Mouse (Mus musculus) natural killer cell, adult 2 months (primary cell): ENCODE data around the gene Dna2.
"Not testable (repeated sequence)": the region's sequence is repeated elsewhere in the genome, so short reads cannot be mapped to it uniquely, and the experiment has no call there.

Source experiments
- DNase-seq, 2 experiments: peaks; one replicate each; pipeline ENCODE4 v3.0.0; 2022; ENCODE audit warnings: low spot score in 2 of 2

Dna2 gene

GRCm38 (mm10) chr10:62946738-62947471 is at the start of gene Dna2:
Dna2 (plus strand) TSS chr10:62947026.
- peak; percentile 44 to 58 for DNase-seq

DNA sequence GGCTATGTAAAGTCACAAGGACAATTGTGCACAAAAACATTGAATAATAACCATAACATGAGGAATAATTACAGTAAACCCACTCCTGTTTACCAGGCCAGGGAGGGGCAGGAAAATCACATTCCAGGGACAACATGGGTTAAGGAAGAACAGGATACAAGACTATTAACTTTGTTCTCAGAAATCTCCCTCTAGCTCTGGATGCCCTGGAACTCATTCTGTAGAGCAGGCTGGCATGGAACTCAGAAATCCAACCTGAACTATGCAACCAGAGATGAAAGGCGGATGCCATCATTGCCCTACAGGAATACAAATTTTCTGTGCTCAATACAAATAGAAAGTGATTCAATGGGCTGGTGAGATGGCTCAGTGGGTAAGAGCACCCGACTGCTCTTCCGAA is 49.4 kb upstream of the Dna2 start:
- no peak for DNase-seq

DNA sequence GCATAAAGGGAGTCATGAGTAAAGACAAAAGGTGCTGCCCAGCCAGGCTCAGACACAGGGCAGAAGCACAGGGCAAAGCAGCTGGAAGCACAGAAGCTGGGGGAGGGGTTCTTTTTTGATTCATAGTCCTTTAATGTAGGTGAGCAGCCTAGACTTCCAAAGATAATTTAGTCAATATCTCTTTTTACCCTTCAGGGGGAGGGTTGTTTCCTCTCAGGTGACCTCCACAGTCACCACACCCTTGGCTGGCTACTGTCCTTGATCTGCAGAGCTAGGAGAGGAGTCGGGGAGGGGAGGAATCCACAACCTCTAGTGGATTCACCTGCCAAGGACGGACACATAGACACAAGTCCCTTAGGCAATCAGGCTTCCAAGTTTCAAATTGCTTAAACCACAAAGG is 48.8 kb upstream of the Dna2 start:
- no peak for DNase-seq

DNA sequence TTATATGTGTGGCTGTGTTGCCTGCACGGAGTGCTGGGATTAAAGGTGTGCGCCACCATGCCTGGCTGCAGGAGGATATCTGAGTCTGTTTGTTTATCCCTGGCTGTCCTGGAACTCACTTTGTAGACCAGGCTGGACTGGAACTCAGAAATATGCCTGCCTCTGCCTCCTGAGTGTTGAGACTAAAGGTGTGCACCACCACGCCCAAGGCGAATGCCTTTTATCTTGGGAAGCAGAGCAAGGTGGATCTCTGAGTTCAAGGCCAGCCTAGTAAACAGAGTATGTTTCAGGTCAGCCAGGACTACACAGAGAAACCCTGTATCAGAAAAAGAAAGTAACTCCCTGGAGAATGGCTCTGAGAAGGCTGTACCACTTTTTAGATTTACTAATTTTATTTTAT is 46.7 kb upstream of the Dna2 start:
- DNase-seq = no peak

DNA sequence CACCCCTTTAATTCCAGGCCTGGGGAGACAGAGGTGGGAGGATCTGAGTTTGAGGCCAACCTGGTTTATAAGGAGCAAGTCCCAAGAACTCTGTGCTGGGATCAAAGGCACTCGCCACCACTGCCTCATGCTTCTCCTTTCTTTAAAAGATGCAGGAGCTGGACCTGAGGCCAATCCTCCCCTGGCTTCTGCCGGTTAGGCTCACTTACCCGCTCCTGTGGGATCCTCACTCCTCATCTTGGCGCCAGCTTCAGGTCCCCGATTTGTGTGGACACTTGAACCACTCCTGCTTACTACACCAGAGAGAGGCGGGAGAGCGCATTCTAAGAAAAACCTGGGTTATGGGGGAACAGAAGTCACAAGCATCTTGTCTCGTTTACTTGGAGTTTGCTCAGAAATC is 45.0 kb upstream of the Dna2 start:
- no peak for DNase-seq

GRCm38 (mm10) chr10:62902829-62903228 is 44.0 kb upstream of the Dna2 start:
- DNase-seq = no peak

- no peak for DNase-seq
Measured at GRCm38 (mm10) chr10:62906336-62906735, 40.5 kb upstream of the Dna2 start.

DNA sequence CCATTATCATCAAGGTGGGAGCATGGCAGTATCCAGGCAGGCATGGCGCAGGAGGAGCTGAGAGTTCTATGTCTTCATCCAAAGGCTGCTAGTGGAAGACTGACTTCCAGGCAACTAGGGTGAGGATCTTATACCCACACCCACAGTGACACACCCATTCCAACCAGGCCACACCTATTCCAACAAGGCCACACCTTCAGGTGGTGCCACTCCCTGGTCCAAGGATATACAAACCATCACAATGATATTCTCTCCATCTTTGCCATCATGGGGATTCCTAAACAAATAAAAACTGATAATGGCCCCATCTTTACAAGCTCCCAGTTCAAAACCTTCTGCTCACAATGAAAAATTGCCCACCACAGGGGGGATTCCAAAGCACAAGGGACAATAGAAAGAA is 37.9 kb upstream of the Dna2 start, which contains the start of gene Tet1:
Gene Tet1, minus strand, starts transcription at position 101 of the 400 bp plus-strand sequence.
- not testable (repeated sequence) for DNase-seq

GRCm38 (mm10) chr10:62911120-62911519 is 35.7 kb upstream of the Dna2 start:
- no peak for DNase-seq

DNA sequence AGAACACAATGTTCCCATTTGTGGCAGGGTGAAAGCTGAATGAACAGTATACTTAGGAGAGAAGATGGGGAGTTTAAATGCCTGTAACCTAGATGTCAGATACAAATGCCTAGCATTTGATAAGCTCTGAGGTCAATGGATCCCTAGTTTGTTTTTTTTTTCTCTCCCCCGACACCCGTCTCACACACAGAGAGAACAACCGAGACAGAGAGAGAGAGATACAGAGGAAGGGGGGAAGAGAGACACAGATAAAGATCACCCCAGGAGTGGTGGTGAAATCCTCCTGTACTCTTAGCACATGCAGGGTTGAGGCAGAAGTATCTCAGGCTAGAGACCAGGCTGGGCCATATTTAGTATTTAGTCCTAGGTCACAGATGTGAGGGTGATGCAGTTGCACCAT is 27.8 kb upstream of the Dna2 start:
- DNase-seq = no peak

DNA sequence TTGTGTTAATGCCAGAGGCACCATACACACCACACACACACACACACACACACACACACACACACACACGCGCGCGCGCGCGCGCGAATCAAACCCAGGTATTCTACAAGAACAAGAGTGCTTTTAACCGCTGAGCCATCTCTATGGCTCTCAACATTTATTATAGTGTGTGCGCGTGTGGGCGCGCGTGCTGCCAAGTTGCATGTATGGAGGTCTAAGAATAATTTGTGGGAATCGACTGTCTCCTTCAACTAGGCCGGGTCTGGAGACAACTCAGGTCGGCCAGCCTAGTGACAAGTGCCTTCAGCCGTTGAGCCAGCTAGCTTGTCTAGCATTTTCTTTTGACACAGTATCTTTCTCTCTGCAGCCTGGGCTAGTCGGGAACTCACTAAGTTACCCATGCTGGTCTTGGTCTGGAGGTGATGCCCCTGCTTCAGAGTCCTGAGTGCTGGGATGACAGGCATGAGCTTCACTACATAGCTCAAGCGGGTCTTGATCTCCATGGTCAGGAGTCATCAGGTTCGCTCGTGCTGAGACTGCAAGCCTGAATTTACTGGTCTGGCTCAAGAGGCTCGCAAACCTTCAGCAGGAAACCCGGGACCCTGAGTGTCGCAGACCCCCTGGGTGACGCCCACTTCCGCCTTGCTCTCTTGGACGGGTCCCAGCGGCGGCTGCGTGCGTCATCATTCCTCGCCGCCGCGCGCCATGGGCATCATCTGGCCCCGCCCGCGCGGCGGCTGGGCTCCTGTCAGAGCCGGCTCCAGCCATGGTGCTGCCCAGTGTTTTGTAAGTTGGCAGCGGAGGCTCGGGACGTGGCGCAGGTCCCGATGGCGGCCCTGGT is 26.7 kb upstream of the Dna2 start, which contains the start of gene Slc25a16:
Gene Slc25a16, plus strand, starts transcription at position 709 of the 841 bp plus-strand sequence.
- peak; percentile 83 to 88 for DNase-seq

DNA sequence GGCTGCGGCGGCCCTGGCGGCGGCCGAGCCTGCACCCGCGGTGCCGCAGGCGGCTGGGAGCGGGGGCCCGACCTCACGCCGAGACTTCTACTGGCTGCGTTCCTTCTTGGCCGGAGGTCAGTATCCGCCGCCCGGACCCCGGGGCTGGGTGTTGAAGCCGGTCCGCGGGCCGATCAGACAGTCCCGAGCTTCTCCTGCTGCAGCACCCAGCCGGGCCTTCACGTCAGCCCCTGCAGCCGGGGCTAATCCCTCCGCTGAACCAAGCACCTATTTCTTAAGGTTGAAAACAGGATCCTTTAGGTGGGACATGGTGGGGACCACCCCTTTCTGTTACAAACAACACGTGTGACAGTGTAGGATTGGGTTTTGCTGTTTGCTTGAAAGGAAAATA is 26.1 kb upstream of the Dna2 start:
- no peak for DNase-seq

- no peak for DNase-seq
Measured at GRCm38 (mm10) chr10:62924096-62924635, 22.7 kb upstream of the Dna2 start.

DNA sequence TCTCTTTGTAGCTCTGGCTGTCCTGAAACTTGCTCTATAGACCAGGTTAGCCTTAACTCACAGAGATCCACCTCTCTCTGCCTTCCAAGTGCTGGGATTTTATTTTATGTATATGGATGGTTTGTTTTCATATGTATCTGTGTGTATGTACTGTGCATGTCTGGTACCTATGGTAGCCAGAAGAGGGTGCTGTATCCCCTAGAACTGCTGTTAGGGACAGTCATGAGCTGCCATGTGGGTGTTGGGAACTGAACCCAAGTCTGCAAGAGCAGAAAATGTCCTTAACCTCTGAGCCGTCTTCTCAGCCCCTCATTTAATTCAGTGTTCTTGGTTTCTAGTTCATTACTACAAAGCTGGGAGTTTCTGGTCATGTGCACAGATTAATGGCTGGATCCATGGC is 14.4 kb upstream of the Dna2 start:
- no peak for DNase-seq

- no peak for DNase-seq
Measured at GRCm38 (mm10) chr10:62944975-62945580, 1.7 kb upstream of the Dna2 start.

- DNase-seq = peak in 1 of 2 experiments; percentile 12
Measured at GRCm38 (mm10) chr10:62948551-62948950, 1.7 kb downstream of the Dna2 start.

DNA sequence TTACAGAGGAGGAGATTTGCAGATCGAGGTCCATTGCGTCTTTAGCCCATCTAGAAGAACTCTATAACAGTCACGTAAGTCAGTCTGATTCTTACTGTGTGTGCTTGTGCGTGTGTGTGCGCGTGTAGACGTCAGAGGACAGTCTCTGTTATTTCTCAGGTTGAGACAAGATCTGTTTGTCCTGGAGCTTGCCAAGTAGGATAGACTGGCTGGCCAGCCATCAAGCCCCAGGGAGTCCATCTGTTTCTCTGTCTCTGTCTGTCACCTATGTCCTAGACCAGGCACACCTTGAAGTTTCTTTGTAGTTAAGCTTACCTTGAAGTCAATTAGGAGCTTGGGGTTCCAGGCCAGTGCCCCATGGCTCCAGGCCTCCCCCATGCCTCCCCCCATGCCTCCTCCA is 17.1 kb downstream of the Dna2 start:
- no peak for DNase-seq

- no peak for DNase-seq
Measured at GRCm38 (mm10) chr10:62965796-62966195, 19.0 kb downstream of the Dna2 start.

DNA sequence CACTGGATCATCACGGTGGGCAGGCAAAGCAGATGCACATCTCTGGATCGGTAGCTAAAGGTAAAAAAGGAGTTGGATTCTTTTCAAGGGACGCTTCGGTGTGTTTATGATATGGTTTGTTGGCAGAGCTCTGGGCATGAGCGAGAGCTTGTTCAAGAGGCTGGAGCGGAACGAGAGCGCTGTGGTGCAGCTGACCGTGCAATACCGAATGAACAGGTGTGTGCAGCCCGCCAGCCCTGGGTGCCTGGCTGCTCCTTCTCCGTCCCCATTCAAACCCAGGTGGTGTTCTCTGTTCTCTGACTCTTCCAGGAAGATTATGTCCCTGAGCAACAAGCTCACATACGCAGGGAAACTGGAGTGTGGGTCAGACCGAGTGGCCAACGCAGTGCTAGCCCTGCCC is 19.5 kb downstream of the Dna2 start:
- DNase-seq = no peak

GRCm38 (mm10) chr10:62971821-62972220 is 25.0 kb downstream of the Dna2 start:
- peak in 1 of 2 experiments; percentile 50 for DNase-seq

- DNase-seq = no peak
Measured at GRCm38 (mm10) chr10:62979667-62980038, 32.8 kb downstream of the Dna2 start.
